Mouse (Mus musculus): ENCODE results near the gene Hmga2. TPM values are rescaled to one million over a fixed set of nuclear protein-coding genes. Genes with fewer than 3 reads are reported as not detected.

The Hmga2 gene
- polyA plus RNA-seq, 1 experiment from 2014 or later: 13.9 TPM

DNA sequence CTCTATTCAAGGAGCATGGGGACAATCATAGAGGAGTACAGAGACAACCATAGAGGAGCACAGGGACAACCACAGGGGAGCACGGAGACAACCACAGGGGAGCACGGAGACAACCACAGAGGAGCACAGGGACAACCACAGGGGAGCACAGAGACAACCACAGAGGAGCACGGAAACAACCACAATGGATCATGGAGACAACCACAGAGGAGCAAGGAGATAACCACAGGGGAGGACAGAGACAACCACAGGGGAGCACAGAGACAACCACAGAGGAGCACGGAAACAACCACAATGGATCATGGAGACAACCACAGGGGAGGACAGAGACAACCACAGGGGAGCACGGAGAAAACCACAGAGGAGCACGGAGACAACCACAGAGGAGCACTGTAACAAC lies 29.5 kb downstream of the Hmga2 start:
- no peak for TF ChIP-seq CTCF (IDR thresholded peaks at IDR 0.05; ENCODE audit: low read depth)
- ATAC-seq (ENCODE audit: insufficient read depth) (no peak), DNase-seq (no peak)
- no peak overlapping the region for H3K4me2 ChIP-seq
- H3K4me3 ChIP-seq (ENCODE audit: low read depth, low read length): no peak overlapping the region
- H3K27me3 ChIP-seq (ENCODE audit: insufficient read depth, low read length): no peaks in the 10 kb centered on the region
- H3K36me3 ChIP-seq (ENCODE audit: insufficient read depth): peaks cover 20% of the 10 kb centered on the region
- no peak overlapping the region for H3K9ac ChIP-seq
- WGBS: 90% methylated on average over 6 of the region's 6 CpGs
- no peak overlapping the region for H3K27ac ChIP-seq (ENCODE audit: low read depth)
- no peaks in the 10 kb centered on the region for H3K4me1 ChIP-seq (ENCODE audit: insufficient read depth)
- no peaks in the 10 kb centered on the region for H3K9me3 ChIP-seq (ENCODE audit: low read depth, low read length)

DNA sequence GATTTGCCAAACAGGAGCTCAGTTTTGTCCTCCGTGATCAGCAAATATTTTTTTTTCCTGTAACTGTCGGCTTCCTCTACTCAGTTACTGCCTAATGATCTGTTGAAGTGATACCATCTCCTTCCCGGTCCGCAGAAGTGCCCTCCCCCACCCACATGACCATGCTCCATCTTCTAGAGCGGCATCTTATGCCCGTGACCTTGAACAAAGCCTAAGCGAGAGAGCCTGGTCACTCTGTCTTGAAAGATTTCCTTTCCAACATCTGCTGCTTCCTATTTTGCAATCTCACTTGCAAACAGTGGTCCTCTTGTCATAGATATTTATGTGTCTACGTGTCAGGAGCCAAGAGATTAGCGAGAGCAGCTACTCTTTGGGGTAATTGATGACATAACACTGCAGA lies 30.1 kb downstream of the Hmga2 start:
- no peak for TF ChIP-seq CTCF (IDR thresholded peaks at IDR 0.05; ENCODE audit: low read depth)
- peak; percentile 34 for DNase-seq
- Histone ChIP-seq H3K4me1 (ENCODE audit: insufficient read depth) (no peaks in the 10 kb centered on the region), H3K9ac (no peak overlapping the region), H3K27ac (ENCODE audit: low read depth) (no peak overlapping the region), H3K36me3 (ENCODE audit: insufficient read depth) (0 out of 2 replicates have a peak, but pooled peaks cover 16% of the 10 kb centered on the region), H3K9me3 (ENCODE audit: low read depth, low read length) (no peaks in the 10 kb centered on the region), H3K4me3 (ENCODE audit: low read depth, low read length) (no peak overlapping the region), H3K4me2 (no peak overlapping the region), H3K27me3 (ENCODE audit: insufficient read depth, low read length) (no peaks in the 10 kb centered on the region)
- no peak for ATAC-seq (ENCODE audit: insufficient read depth)
- 54% methylated on average over 9 of the region's 9 CpGs for whole genome bisulfite sequencing

DNA sequence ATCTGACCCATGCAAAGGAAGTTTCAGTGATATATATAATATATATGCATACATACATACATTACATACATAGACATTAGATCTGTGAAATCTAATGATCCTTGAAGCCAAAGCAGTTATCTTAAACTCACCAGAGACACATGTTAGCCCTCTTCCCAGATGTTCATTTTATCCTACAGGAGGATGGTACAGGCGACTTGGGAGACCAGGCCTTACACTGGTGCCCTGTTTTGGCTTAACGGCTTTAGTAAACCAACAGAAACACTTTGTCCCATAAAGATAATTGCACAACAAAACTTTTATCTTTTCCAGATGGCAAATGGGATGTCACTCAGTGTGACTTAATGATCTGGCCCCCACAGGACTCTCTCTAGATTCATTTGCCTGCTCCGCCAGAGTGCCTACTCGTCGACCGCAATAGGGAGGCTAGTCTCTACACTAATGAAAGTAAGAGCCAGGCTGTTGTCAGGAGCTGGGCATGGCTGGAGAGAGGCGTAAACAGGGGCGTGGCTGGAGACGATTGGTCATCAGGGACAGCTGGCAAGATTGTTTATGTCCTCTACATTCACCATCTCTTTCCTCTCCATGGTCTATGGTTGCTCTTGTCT lies 31.7 kb downstream of the Hmga2 start:
- Histone ChIP-seq H3K36me3 (ENCODE audit: insufficient read depth) (0 out of 2 replicates have a peak, but pooled peaks cover 20% of the 10 kb centered on the region), H3K4me1 (ENCODE audit: insufficient read depth) (no peaks in the 10 kb centered on the region), H3K27ac (ENCODE audit: low read depth) (no peak overlapping the region), H3K9me3 (ENCODE audit: low read depth, low read length) (no peaks in the 10 kb centered on the region), H3K4me2 (no peak overlapping the region), H3K9ac (no peak overlapping the region), H3K4me3 (ENCODE audit: low read depth, low read length) (no peak overlapping the region), H3K27me3 (ENCODE audit: insufficient read depth, low read length) (no peaks in the 10 kb centered on the region)
- no peak for TF ChIP-seq CTCF (IDR thresholded peaks at IDR 0.05; ENCODE audit: low read depth)
- no peak for DNase-seq
- ATAC-seq (ENCODE audit: insufficient read depth): no peak
- WGBS: 76% methylated on average over 9 of the region's 9 CpGs

DNA sequence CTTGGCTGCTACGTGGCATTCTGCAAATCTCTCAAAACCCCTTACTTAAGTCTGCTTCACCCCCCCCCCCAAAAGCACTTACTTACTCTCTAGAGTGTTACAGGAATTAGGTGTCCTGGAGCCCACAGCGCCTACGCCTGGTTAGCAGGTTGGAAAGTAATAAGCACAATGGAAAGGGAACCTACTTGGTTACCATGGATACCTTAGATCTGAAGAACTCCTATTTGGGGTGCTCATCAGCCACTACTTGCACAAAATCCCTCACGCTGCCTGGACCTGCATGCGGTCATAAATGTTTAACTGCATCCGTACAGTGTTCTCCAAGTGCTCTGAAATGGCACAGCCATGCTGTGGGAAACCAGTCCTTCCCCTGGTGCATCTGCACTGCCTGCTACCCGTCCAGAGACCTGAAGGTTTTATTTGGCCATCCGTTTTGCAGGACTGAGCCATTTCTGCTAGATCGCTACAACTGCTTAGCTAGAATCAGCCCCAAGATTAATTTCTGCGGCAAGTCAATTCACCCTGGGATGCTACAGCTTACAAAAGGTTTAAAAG lies 32.4 kb downstream of the Hmga2 start:
- H3K27ac ChIP-seq (ENCODE audit: low read depth): no peak overlapping the region
- no peak overlapping the region for H3K4me2 ChIP-seq
- TF ChIP-seq CTCF (IDR thresholded peaks at IDR 0.05; ENCODE audit: low read depth): no peak
- H3K36me3 ChIP-seq (ENCODE audit: insufficient read depth): 0 out of 2 replicates have a peak, but pooled peaks cover 20% of the 10 kb centered on the region
- H3K4me1 ChIP-seq (ENCODE audit: insufficient read depth): no peaks in the 10 kb centered on the region
- DNase-seq (no peak), ATAC-seq (ENCODE audit: insufficient read depth) (no peak)
- WGBS: 78% methylated on average over 10 of the region's 10 CpGs
- no peak overlapping the region for H3K4me3 ChIP-seq (ENCODE audit: low read depth, low read length)
- no peaks in the 10 kb centered on the region for H3K9me3 ChIP-seq (ENCODE audit: low read depth, low read length)
- no peak overlapping the region for H3K9ac ChIP-seq
- no peaks in the 10 kb centered on the region for H3K27me3 ChIP-seq (ENCODE audit: insufficient read depth, low read length)

DNA sequence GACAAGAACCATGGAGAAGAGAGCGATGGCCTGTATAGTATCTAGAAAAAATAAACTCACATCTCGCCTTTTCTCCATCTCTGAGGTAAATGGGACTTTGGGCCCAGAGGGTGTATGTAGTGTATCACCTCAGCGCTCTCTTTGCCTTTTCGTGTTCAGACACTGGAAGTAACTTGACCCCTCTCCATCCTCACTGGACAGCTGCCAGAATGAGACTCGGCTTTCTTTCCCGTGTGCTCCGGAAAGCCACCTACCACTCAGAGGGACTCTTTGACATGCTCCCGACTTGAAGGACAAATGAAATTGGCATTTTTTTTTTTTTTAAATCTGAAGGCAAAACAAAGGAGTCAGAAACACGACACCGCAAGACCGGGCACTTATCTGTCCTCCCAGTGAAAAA lies 35.0 kb downstream of the Hmga2 start:
- H3K27me3 ChIP-seq (ENCODE audit: insufficient read depth, low read length): no peaks in the 10 kb centered on the region
- H3K27ac ChIP-seq (ENCODE audit: low read depth): no peak overlapping the region
- H3K9ac ChIP-seq: no peak overlapping the region
- H3K36me3 ChIP-seq (ENCODE audit: insufficient read depth): peaks cover 35% of the 10 kb centered on the region; the same call in 1 of the 2 replicates
- no peak overlapping the region for H3K4me2 ChIP-seq
- no peaks in the 10 kb centered on the region for H3K9me3 ChIP-seq (ENCODE audit: low read depth, low read length)
- 35% methylated on average over 11 of the region's 11 CpGs for WGBS
- no peak overlapping the region for H3K4me3 ChIP-seq (ENCODE audit: low read depth, low read length)
- no peak for TF ChIP-seq CTCF (IDR thresholded peaks at IDR 0.05; ENCODE audit: low read depth)
- DNase-seq: peak; percentile 50
- no peaks in the 10 kb centered on the region for H3K4me1 ChIP-seq (ENCODE audit: insufficient read depth)
- ATAC-seq (ENCODE audit: insufficient read depth): no peak

DNA sequence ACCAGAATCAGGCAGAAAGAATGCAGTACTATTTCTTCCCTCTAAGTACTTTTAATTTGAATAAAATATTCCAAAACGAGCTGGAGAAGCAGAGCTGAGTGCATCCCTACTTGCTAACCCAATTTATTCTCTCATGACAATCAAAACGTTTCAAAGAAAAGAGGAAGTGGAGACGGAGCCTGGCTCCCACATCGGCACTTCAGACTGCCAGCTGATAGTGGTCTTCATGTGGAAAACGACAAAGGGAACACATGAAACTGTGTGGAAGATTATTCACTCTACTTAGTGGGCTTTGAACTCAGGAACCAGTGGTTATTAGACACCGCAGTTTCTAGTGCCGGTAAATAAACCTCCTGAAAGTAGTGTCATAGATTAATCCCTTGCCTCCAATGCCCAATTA lies 41.8 kb downstream of the Hmga2 start:
- no peaks in the 10 kb centered on the region for H3K27me3 ChIP-seq (ENCODE audit: insufficient read depth, low read length)
- no peak overlapping the region for H3K9ac ChIP-seq
- 33% methylated on average over 7 of the region's 7 CpGs for WGBS
- peaks cover 35% of the 10 kb centered on the region for H3K4me1 ChIP-seq (ENCODE audit: insufficient read depth)
- H3K4me3 ChIP-seq (ENCODE audit: low read depth, low read length): no peak overlapping the region
- TF ChIP-seq CTCF (IDR thresholded peaks at IDR 0.05; ENCODE audit: low read depth): no peak
- ATAC-seq (ENCODE audit: insufficient read depth) (no peak), DNase-seq (no peak)
- peak overlapping the region; percentile 24; the same call in 1 of the 2 replicates for H3K27ac ChIP-seq (ENCODE audit: low read depth)
- H3K4me2 ChIP-seq: no peak overlapping the region
- no peaks in the 10 kb centered on the region for H3K9me3 ChIP-seq (ENCODE audit: low read depth, low read length)
- peaks cover 22% of the 10 kb centered on the region; the same call in 1 of the 2 replicates for H3K36me3 ChIP-seq (ENCODE audit: insufficient read depth)

DNA sequence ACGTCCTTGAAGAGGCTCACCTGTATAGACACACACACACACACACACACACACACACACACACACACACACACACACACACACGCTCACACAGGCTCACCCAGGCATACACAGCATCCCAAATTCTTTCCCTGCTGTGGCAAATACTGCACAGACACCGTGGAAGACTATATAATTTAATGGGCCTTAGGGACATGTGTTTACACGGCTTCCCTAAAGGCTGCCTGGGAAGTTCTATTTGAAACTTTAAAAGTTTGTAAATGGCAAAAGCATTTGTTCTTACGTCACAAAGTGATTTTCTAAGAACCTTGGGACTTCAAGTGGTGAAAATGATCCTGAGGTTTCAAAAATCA lies 42.8 kb downstream of the Hmga2 start:
- WGBS: 28% methylated on average over 5 of the region's 5 CpGs
- no peaks in the 10 kb centered on the region for H3K9me3 ChIP-seq (ENCODE audit: low read depth, low read length)
- H3K4me3 ChIP-seq (ENCODE audit: low read depth, low read length): no peak overlapping the region
- no peak for TF ChIP-seq CTCF (IDR thresholded peaks at IDR 0.05; ENCODE audit: low read depth)
- H3K9ac ChIP-seq: no peak overlapping the region
- no peaks in the 10 kb centered on the region for H3K27me3 ChIP-seq (ENCODE audit: insufficient read depth, low read length)
- H3K4me1 ChIP-seq (ENCODE audit: insufficient read depth): peaks cover 44% of the 10 kb centered on the region
- no peak overlapping the region for H3K4me2 ChIP-seq
- DNase-seq: no peak
- H3K36me3 ChIP-seq (ENCODE audit: insufficient read depth): peaks cover 22% of the 10 kb centered on the region; the same call in 1 of the 2 replicates
- ATAC-seq (ENCODE audit: insufficient read depth): no peak
- peak overlapping the region; percentile 74 for H3K27ac ChIP-seq (ENCODE audit: low read depth)
